Mouse (Mus musculus) bone marrow, adult 2 months (tissue): ENCODE results near the gene Aunip.

Experiments
- CTCF ChIP-seq: fragments of 200-500 bp; IDR thresholded peaks from 2 replicates; pipeline ENCODE4 v1.5.1; 2011; ENCODE audit warnings: low read length, control low read depth; ENCODE audit not compliant: control insufficient read depth, insufficient read depth
- POLR2A ChIP-seq: fragments of 200-500 bp; IDR thresholded peaks from 2 replicates; pipeline ENCODE4 v1.6.1; 2011; ENCODE audit warnings: low read depth, mild to moderate bottlenecking, control low read depth, low read length, borderline replicate concordance; ENCODE audit not compliant: control insufficient read depth

DNA sequence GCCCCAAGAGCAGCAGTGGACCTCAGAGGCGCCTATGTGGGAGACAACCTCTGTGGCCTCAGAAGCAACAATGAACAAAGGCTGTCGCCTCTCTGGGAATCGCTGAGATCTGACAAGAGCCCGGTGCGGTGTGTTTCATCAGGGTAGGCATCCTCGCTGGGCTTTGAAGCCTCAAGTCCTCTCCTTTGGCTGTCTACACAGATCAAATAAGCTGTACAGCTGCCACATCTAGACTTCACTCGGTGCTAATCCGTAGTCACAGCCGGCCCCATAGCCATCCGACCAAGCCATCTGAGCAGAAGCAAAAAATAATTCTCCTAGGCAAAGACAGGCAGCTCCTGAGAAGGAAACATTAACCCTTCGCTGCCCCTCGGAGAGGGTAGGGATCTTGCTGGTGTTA, 45.0 kb upstream of the Aunip start:
- no peak for TF ChIP-seq CTCF
- TF ChIP-seq POLR2A = no peak
